Mouse (Mus musculus): ENCODE results near the gene Stra8.

DNA sequence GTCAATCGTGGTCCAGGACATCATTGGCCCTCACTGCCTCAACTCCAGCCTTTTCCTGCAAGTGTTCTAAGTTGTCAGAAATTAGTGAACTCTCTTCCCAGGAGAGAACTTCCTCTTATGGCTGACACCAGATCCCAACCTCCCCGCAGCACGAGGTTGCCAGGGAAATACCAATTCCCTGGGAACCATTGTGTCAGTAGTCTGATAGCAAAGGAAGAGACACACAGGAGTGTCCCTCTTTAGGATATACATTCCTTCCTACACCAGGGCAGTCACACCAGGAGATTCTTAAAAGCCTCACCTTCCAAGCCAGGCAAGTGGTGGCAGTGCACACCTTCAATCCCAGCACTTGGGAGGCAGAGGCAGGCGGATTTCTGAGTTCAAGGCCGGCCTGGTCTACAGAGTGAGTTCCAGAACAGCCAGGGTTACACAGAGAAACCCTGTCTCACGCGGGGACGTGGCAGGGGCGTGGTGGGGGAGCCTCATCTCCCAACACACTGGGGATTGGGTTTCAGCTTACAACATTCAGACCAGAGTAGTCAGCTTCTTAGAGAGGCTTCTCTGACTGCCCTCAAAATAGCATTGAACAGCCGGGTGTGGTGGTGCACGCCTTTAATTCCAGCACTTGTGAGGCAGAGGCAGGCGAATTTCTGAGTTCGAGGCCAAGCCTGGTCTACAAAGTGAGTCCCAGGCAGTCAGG is 6.5 kb upstream of the Stra8 start:
- TF ChIP-seq CTCF (IDR thresholded peaks at IDR 0.05; ENCODE audit: insufficient read depth, low read length): no peak
- no peak for TF ChIP-seq POLR2A (IDR thresholded peaks at IDR 0.05; ENCODE audit: borderline replicate concordance, extremely low read depth, low read depth, low read length)
